Mouse (Mus musculus): ENCODE measurements around the gene Tomm34. TPM values are rescaled to one million over a fixed set of nuclear protein-coding genes. Genes with fewer than 3 reads are reported as not detected.

Gene Tomm34
- 36.8 and 38.7 TPM in 2 replicates for polyA plus RNA-seq (2012; rRNA removed)

- DNase-seq (ENCODE audit: low read depth, low spot score), result peak; percentile 84
- 2% methylated on average over 55 of the region's 55 CpGs for WGBS
Measured at GRCm38 (mm10) chr2:164070765-164071436, at the start of gene Tomm34. Gene Tomm34 (minus strand): TSS chr2:164071169.

GRCm38 (mm10) chr2:164119503-164119902 is 48.5 kb upstream of the Tomm34 start:
- 95% methylated on average over 6 of the region's 6 CpGs for WGBS
- no peak for DNase-seq (ENCODE audit: low read depth, low spot score)

- DNase-seq (ENCODE audit: low read depth, low spot score), result no peak
- WGBS, result 86% methylated on average over 10 of the region's 10 CpGs
Measured at GRCm38 (mm10) chr2:164115531-164115930, 44.6 kb upstream of the Tomm34 start.

GRCm38 (mm10) chr2:164114051-164114450 is 43.1 kb upstream of the Tomm34 start:
- 96% methylated on average over 6 of the region's 6 CpGs for WGBS
- no peak for DNase-seq (ENCODE audit: low read depth, low spot score)

- DNase-seq (ENCODE audit: low read depth, low spot score), result no peak
- WGBS, result 79% methylated on average over 8 of the region's 8 CpGs
Measured at GRCm38 (mm10) chr2:164111546-164111945, 40.6 kb upstream of the Tomm34 start.

- no peak for DNase-seq (ENCODE audit: low read depth, low spot score)
- WGBS, result 76% methylated on average over 4 of the region's 4 CpGs
Measured at GRCm38 (mm10) chr2:164108501-164108900, 37.5 kb upstream of the Tomm34 start.

GRCm38 (mm10) chr2:164107125-164107874 is 36.3 kb upstream of the Tomm34 start:
- WGBS, result 78% methylated on average over 16 of the region's 16 CpGs

GRCm38 (mm10) chr2:164106287-164107035 is 35.5 kb upstream of the Tomm34 start:
- WGBS, result 84% methylated on average over 14 of the region's 14 CpGs
- DNase-seq (ENCODE audit: low read depth, low spot score), result no peak

More at GRCm38 (mm10) chr2:164107125-164107874, 36.3 kb upstream of the Tomm34 start:
- no peak for DNase-seq (ENCODE audit: low read depth, low spot score)

GRCm38 (mm10) chr2:164103501-164103900 is 32.5 kb upstream of the Tomm34 start:
- peak; percentile 29 for DNase-seq (ENCODE audit: low read depth, low spot score)
- 23% methylated on average over 4 of the region's 4 CpGs for WGBS

GRCm38 (mm10) chr2:164102366-164102765 is 31.4 kb upstream of the Tomm34 start:
- DNase-seq (ENCODE audit: low read depth, low spot score), result no peak

GRCm38 (mm10) chr2:164101936-164102335 is 31.0 kb upstream of the Tomm34 start:
- no peak for DNase-seq (ENCODE audit: low read depth, low spot score)
- WGBS, result 55% methylated on average over 1 of the region's 1 CpGs

More at GRCm38 (mm10) chr2:164102366-164102765, 31.4 kb upstream of the Tomm34 start:
- WGBS, result 80% methylated on average over 3 of the region's 3 CpGs

GRCm38 (mm10) chr2:164098603-164099250 is 27.8 kb upstream of the Tomm34 start:
- WGBS, result 92% methylated on average over 11 of the region's 11 CpGs
- DNase-seq (ENCODE audit: low read depth, low spot score), result no peak

GRCm38 (mm10) chr2:164094152-164094551 is 23.2 kb upstream of the Tomm34 start:
- 66% methylated on average over 7 of the region's 7 CpGs for WGBS
- DNase-seq (ENCODE audit: low read depth, low spot score), result no peak

GRCm38 (mm10) chr2:164089508-164089907 is 18.5 kb upstream of the Tomm34 start:
- WGBS, result 88% methylated on average over 4 of the region's 4 CpGs
- DNase-seq (ENCODE audit: low read depth, low spot score), result no peak

GRCm38 (mm10) chr2:164087416-164088017 is 16.5 kb upstream of the Tomm34 start:
- no peak for DNase-seq (ENCODE audit: low read depth, low spot score)
- 90% methylated on average over 6 of the region's 6 CpGs for WGBS

GRCm38 (mm10) chr2:164084342-164084700 is 13.4 kb upstream of the Tomm34 start:
- WGBS, result 77% methylated on average over 7 of the region's 7 CpGs
- no peak for DNase-seq (ENCODE audit: low read depth, low spot score)

- no peak for DNase-seq (ENCODE audit: low read depth, low spot score)
- WGBS, result 72% methylated on average over 19 of the region's 19 CpGs
Measured at GRCm38 (mm10) chr2:164083609-164084341, 12.8 kb upstream of the Tomm34 start.

GRCm38 (mm10) chr2:164082175-164082574 is 11.2 kb upstream of the Tomm34 start:
- 88% methylated on average over 10 of the region's 10 CpGs for WGBS
- no peak for DNase-seq (ENCODE audit: low read depth, low spot score)

- 93% methylated on average over 10 of the region's 10 CpGs for WGBS
- no peak for DNase-seq (ENCODE audit: low read depth, low spot score)
Measured at GRCm38 (mm10) chr2:164081577-164081976, 10.6 kb upstream of the Tomm34 start.
